Mouse (Mus musculus): Measurements from ENCODE around the gene Fgf15. TPM values are rescaled to one million over a fixed set of nuclear protein-coding genes. Genes with fewer than 3 reads are reported as not detected.
A peak's percentile ranks its signal among the peaks of the same experiment; 100 is the strongest.

Gene Fgf15
- total and polyA plus RNA-seq, 3 experiments = not detected

DNA sequence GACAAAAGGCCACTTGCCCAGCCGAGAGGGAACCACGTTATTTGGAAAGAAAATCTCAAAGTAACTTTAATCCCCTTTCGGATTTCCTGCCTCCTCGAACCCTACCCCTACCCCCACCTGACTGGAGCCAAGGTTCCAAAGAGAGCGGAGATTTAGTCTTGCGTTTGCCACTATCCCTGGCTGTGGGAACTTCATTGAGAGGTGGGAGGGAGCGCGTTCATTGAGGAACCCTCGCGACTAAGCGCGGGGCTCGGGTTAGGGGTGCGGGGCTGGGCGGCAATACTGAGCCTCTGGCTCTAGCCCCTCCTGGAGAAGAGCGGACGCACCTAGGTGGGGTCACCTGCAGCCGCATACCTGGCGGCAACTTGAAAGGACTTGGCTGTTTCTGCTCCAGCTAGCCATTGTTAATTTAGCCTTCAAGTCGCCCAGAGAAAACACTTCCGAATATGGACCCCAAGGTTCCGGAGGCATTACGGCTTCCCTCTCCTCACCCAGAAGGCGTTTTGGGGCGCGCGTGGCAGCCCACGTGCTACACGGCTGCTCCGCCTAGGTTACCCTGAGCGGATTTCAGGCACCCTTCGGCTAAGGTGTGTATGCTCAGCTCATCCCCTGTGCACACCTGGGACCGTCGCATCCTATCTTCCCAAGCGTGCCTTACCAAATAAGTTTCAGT, 45.9 kb downstream of the Fgf15 start:
- under 1% methylated on average over 35 of the region's 35 CpGs for WGBS
- H3K79me2 ChIP-seq (replicated peaks; ENCODE audit: control insufficient read depth, insufficient read depth, low read length) = no peaks in the 10 kb centered on the region
- peak overlapping the region; percentile 76 for H3K4me3 ChIP-seq
- no peaks in the 10 kb centered on the region for H3K36me3 ChIP-seq (ENCODE audit: control insufficient read depth, insufficient read depth, low read length)
- H3K9ac ChIP-seq (ENCODE audit: low read depth, low read length) = peak overlapping the region; percentile 44
- intact Hi-C loops (cut with DNase I) = loop anchor here (2.0 kb wide), 1 partner anchor 55 kb away; no protein-coding TSS in a partner anchor
- no peak for TF ChIP-seq POLR2A (IDR thresholded peaks at IDR 0.05; ENCODE audit: insufficient read depth, low read depth, low read length)
- TF ChIP-seq EP300 (IDR thresholded peaks at IDR 0.05; ENCODE audit: insufficient read depth, low read depth, low read length) = no peak
- TF ChIP-seq CTCF (IDR thresholded peaks at IDR 0.05) = no peak
- H3K27ac ChIP-seq = peak overlapping the region; percentile 85
- H3K27me3 ChIP-seq (ENCODE audit: control insufficient read depth, insufficient read depth, low read length) = no peaks in the 10 kb centered on the region
- peaks cover 5% of the 10 kb centered on the region for H3K4me1 ChIP-seq (ENCODE audit: control insufficient read depth, insufficient read depth, low read length)
- peak; percentile 33 to 57 for DNase-seq

DNA sequence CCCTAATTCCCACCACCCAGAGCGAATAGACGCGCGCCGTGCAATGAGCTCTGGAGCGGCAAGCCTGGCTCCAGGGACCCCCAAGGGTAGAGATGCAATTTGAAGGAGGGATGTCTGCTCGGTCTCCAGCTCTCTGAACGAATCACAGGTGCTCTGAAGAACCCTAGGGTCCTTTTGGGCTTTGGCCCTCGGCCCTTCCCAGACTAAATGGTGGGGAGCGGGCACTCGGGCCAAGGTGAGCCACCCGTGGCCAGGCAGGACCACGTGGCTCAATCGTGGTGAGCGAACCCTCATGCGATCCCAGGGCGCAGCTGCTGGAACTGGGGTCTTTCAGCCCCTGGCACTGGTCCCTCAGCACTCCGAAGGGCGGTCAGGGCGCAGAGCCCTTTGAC, 46.4 kb downstream of the Fgf15 start:
- Histone ChIP-seq H3K36me3 (ENCODE audit: control insufficient read depth, insufficient read depth, low read length) (no peaks in the 10 kb centered on the region), H3K27ac (peak overlapping the region; percentile 85), H3K27me3 (ENCODE audit: control insufficient read depth, insufficient read depth, low read length) (no peaks in the 10 kb centered on the region), H3K9ac (ENCODE audit: low read depth, low read length) (peak overlapping the region; percentile 44), H3K4me1 (ENCODE audit: control insufficient read depth, insufficient read depth, low read length) (peaks cover 5% of the 10 kb centered on the region), H3K4me3 (peak overlapping the region; percentile 76), H3K79me2 (replicated peaks; ENCODE audit: control insufficient read depth, insufficient read depth, low read length) (no peaks in the 10 kb centered on the region)
- DNase-seq = no peak
- intact Hi-C loops (cut with DNase I) = loop anchor here (1.0 to 2.0 kb wide), 2 partner anchors 54 to 82 kb away; no protein-coding TSS in a partner anchor
- TF ChIP-seq CTCF (IDR thresholded peaks at IDR 0.05) = no peak
- TF ChIP-seq POLR2A (IDR thresholded peaks at IDR 0.05; ENCODE audit: insufficient read depth, low read depth, low read length) = no peak
- WGBS = 2% methylated on average over 20 of the region's 20 CpGs

DNA sequence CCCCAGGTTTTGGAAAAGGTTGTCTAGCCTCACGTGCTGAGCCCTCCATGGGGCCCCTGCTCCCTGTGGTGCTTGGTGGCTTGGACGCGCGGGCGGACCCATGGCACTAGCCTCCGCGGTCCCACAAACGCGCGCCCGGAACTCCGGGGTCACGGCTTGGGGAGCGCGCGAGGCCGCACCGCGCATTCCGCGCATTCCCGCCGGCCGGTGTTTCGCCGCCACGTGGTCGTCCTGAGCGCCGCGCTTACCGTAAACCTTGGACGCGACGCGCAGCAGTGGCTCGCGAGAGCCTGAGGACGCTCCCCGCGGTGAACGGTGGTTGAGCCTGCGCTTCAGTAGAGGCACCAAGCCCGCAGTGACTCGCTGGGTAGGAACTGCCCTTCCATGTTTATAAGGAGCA, 46.9 kb downstream of the Fgf15 start:
- Histone ChIP-seq H3K4me3 (peak overlapping the region; percentile 62), H3K36me3 (ENCODE audit: control insufficient read depth, insufficient read depth, low read length) (no peaks in the 10 kb centered on the region), H3K27ac (peak overlapping the region; percentile 85), H3K27me3 (ENCODE audit: control insufficient read depth, insufficient read depth, low read length) (no peaks in the 10 kb centered on the region), H3K4me1 (ENCODE audit: control insufficient read depth, insufficient read depth, low read length) (peaks cover 5% of the 10 kb centered on the region), H3K79me2 (replicated peaks; ENCODE audit: control insufficient read depth, insufficient read depth, low read length) (no peaks in the 10 kb centered on the region), H3K9ac (ENCODE audit: low read depth, low read length) (peak overlapping the region; percentile 14)
- TF ChIP-seq CTCF (IDR thresholded peaks at IDR 0.05) (peak; percentile 62), POLR2A (IDR thresholded peaks at IDR 0.05; ENCODE audit: insufficient read depth, low read depth, low read length) (no peak)
- WGBS = under 1% methylated on average over 45 of the region's 45 CpGs
- intact Hi-C loops (cut with DNase I) = loop anchor here (1.0 to 2.0 kb wide), 2 partner anchors 54 to 81 kb away; no protein-coding TSS in a partner anchor
- peak; percentile 86 to 87 for DNase-seq

Other genes starting within 250 kb of the Fgf15 start
- gene Ano1, start 144.6 kb upstream of the Fgf15 start, total RNA-seq (2021) = 10 to 100 TPM; 11.1 to 11.7 TPM
- 11.7 and 12.5 TPM in 2 replicates for gene Ano1, start 144.6 kb upstream of the Fgf15 start, polyA plus RNA-seq (2012; rRNA removed)
- gene Fgf3, start 58.4 kb upstream of the Fgf15 start, total RNA-seq (2021) = not detected
- gene Fgf3, start 58.4 kb upstream of the Fgf15 start, polyA plus RNA-seq (2012; rRNA removed) = not detected in 2 replicates
- gene Fgf4, start 49.2 kb upstream of the Fgf15 start, total RNA-seq (2021) = not detected
- not detected in 2 replicates for gene Fgf4, start 49.2 kb upstream of the Fgf15 start, polyA plus RNA-seq (2012; rRNA removed)
- gene LTO1, start 18.6 kb downstream of the Fgf15 start, total RNA-seq (2021) = 10 to 100 TPM; 12.5 to 13.1 TPM
- 12.1 and 15.7 TPM in 2 replicates for gene LTO1, start 18.6 kb downstream of the Fgf15 start, polyA plus RNA-seq (2012; rRNA removed)
- gene Ccnd1, start 43.4 kb downstream of the Fgf15 start, total RNA-seq (2021) = 10 to 100 TPM; 28.3 to 43.6 TPM
- gene Ccnd1, start 43.4 kb downstream of the Fgf15 start, polyA plus RNA-seq (2012; rRNA removed) = 27.3 and 31.4 TPM in 2 replicates